Mouse (Mus musculus) kidney, adult 18-20 months (tissue): ENCODE results near the gene Ccdc91.
A peak's percentile ranks its signal among the peaks of the same experiment; 100 is the strongest.

Experiments used
- DNase-seq: peaks from one replicate; pipeline ENCODE4 v3.0.0; 2021

Gene Ccdc91

GRCm38 (mm10) chr6:147574454-147575182 lies 99.0 kb downstream of the Ccdc91 start:
- DNase-seq: no peak

GRCm38 (mm10) chr6:147575183-147575784 lies 99.7 kb downstream of the Ccdc91 start:
- DNase-seq: no peak

GRCm38 (mm10) chr6:147587675-147588074 lies 112.0 kb downstream of the Ccdc91 start:
- DNase-seq: no peak

- no peak for DNase-seq
Measured at GRCm38 (mm10) chr6:147606666-147607065, 131.0 kb downstream of the Ccdc91 start.

- DNase-seq: no peak
Measured at GRCm38 (mm10) chr6:147607613-147608012, 132.0 kb downstream of the Ccdc91 start.

- no peak for DNase-seq
Measured at GRCm38 (mm10) chr6:147615306-147615705, 139.7 kb downstream of the Ccdc91 start.

GRCm38 (mm10) chr6:147623142-147623541 lies 147.5 kb downstream of the Ccdc91 start:
- no peak for DNase-seq

- no peak for DNase-seq
Measured at GRCm38 (mm10) chr6:147636464-147636863, 160.8 kb downstream of the Ccdc91 start.

- no peak for DNase-seq
Measured at GRCm38 (mm10) chr6:147643875-147644274, 168.2 kb downstream of the Ccdc91 start.

- no peak for DNase-seq
Measured at GRCm38 (mm10) chr6:147644391-147644790, 168.8 kb downstream of the Ccdc91 start.

- no peak for DNase-seq
Measured at GRCm38 (mm10) chr6:147646401-147646968, 170.9 kb downstream of the Ccdc91 start.

- DNase-seq: no peak
Measured at GRCm38 (mm10) chr6:147658025-147658424, 182.4 kb downstream of the Ccdc91 start.

- no peak for DNase-seq
Measured at GRCm38 (mm10) chr6:147660718-147661117, 185.1 kb downstream of the Ccdc91 start.

GRCm38 (mm10) chr6:147661841-147662240 lies 186.2 kb downstream of the Ccdc91 start:
- no peak for DNase-seq

- DNase-seq: no peak
Measured at GRCm38 (mm10) chr6:147662610-147663009, 187.0 kb downstream of the Ccdc91 start.

GRCm38 (mm10) chr6:147664339-147664738 lies 188.7 kb downstream of the Ccdc91 start:
- DNase-seq: peak; percentile 64

- no peak for DNase-seq
Measured at GRCm38 (mm10) chr6:147671366-147671765, 195.7 kb downstream of the Ccdc91 start.

GRCm38 (mm10) chr6:147672481-147672880 lies 196.9 kb downstream of the Ccdc91 start:
- no peak for DNase-seq

GRCm38 (mm10) chr6:147675022-147675733 lies 199.6 kb downstream of the Ccdc91 start:
- DNase-seq: no peak

- DNase-seq: no peak
Measured at GRCm38 (mm10) chr6:147676214-147676613, 200.6 kb downstream of the Ccdc91 start.
